Mouse (Mus musculus) forebrain, embryonic 12.5 days (tissue): Measurements from ENCODE around the gene Twf2. TPM values are rescaled to one million over a fixed set of nuclear protein-coding genes. Genes with fewer than 3 reads are reported as not detected.
A peak's percentile ranks its signal among the peaks of the same experiment; 100 is the strongest.

ENCODE experiments used
- ATAC-seq: fragments of 200-750 bp; cut with Nextera tagmentation; 2 replicates; pipeline ENCODE4 v1.8.0; 2017; ENCODE audit warnings: moderate TSS enrichment; ENCODE audit not compliant: low FRiP score
- H3K27ac ChIP-seq: fragments of 300-500 bp; sonication (generic); 2 replicates; pipeline ENCODE4 v1.5.1; 2016; ENCODE audit warnings: mild to moderate bottlenecking
- H3K27me3 ChIP-seq: fragments of 300-500 bp; sonication (generic); 2 replicates; pipeline ENCODE4 v1.6.1; 2016; ENCODE audit warnings: mild to moderate bottlenecking
- H3K36me3 ChIP-seq: fragments of 300-500 bp; sonication (generic); replicated peaks from 2 replicates; pipeline ENCODE4 v1.6.1; 2016; ENCODE audit warnings: mild to moderate bottlenecking
- H3K4me1 ChIP-seq: fragments of 300-500 bp; sonication (generic); 2 replicates; pipeline ENCODE4 v1.6.1; 2016
- H3K4me2 ChIP-seq: fragments of 300-500 bp; sonication (generic); 2 replicates; pipeline ENCODE4 v1.6.1; 2016; ENCODE audit warnings: mild to moderate bottlenecking, moderate library complexity
- H3K4me3 ChIP-seq: fragments of 300-500 bp; sonication (generic); replicated peaks from 2 replicates; pipeline ENCODE4 v1.5.1; 2016; ENCODE audit warnings: mild to moderate bottlenecking
- H3K9ac ChIP-seq: fragments of 300-500 bp; sonication (generic); 2 replicates; pipeline ENCODE4 v1.6.1; 2016; ENCODE audit warnings: mild to moderate bottlenecking
- H3K9me3 ChIP-seq: fragments of 300-500 bp; sonication (generic); 2 replicates; pipeline ENCODE4 v1.6.1; 2016
- WGBS: fragments of 180-500 bp; shearing (Covaris S2); methylation state at CpG from one replicate; pipeline ENCODE4 v1.1.7; 2016; 5-methylcytosine and 5-hydroxymethylcytosine counted together
- polyA plus RNA-seq: library from polyadenylated mRNA; unstranded; fragments of >200 nt; fragmentation: Nextera tagmentation; extraction: Ambion mirVana; gene quantifications from 2 replicates; pipeline ENCODE4 v1.2.1, GENCODE M21; 2016

Gene Twf2
- polyA plus RNA-seq, 1 experiment from 2014 or later = 59.3 TPM

DNA sequence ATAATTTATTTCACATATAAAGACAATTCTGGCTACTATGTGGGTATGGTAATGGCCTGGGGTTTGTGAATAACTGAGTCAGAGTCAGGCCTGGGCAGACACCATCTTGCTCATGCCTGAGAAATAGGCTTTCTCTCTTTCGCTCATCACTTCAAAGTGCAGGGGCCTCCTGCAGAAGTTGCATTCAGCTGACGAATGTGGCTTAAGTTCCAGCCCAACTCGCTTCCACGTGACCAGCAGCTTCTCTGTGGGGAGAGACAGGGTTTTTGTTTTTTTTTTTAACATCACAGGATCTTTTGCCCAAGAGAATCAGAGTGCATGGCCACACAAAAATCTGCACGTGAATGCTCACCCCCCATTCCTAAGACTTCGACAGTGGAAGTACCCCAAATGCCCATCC lies 31.0 kb downstream of the Twf2 start:
- peaks cover 67% of the 10 kb centered on the region for H3K36me3 ChIP-seq
- H3K4me1 ChIP-seq = no peaks in the 10 kb centered on the region
- H3K27ac ChIP-seq = no peak overlapping the region
- no peak overlapping the region for H3K4me2 ChIP-seq
- H3K27me3 ChIP-seq = no peaks in the 10 kb centered on the region
- WGBS = 80% methylated on average over 6 of the region's 6 CpGs
- ATAC-seq = no peak
- H3K9ac ChIP-seq = no peak overlapping the region
- no peaks in the 10 kb centered on the region for H3K9me3 ChIP-seq
- H3K4me3 ChIP-seq = no peak overlapping the region

DNA sequence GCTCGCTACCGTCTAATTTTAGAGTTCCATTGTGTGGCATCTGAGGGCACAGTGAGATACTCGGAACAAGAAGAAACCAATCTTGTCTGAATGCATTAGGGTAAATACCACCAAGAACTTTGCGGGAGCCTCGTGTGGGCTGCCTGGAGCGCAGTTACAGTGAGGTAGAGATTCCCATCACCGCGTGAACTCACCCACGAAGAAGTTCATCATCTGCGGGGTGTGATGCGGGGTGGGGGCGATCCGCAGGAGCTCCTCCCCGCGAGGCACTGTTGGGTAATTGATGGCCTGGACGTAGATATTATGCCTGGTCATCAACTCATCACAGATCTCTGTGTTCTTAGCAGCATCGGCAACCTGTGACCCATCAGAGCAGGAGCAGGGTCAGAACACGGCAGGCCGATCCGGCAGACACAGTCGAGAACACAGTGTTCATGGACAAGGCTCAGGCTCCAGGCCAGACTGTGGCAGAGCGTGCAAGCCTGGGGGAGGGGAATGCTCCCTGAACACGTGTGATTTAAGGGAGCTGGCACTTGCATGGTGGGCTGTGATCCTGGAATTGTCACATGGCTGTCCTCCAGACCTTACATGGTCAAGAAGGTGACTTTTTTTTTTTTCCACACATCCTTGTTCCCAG lies 32.4 kb downstream of the Twf2 start:
- 92% methylated on average over 23 of the region's 23 CpGs for WGBS
- no peak overlapping the region for H3K9ac ChIP-seq
- H3K27me3 ChIP-seq = no peaks in the 10 kb centered on the region
- no peak overlapping the region for H3K4me2 ChIP-seq
- H3K27ac ChIP-seq = no peak overlapping the region
- H3K4me3 ChIP-seq = no peak overlapping the region
- H3K9me3 ChIP-seq = no peaks in the 10 kb centered on the region
- H3K4me1 ChIP-seq = no peaks in the 10 kb centered on the region
- ATAC-seq = no peak
- H3K36me3 ChIP-seq = peaks cover 81% of the 10 kb centered on the region

DNA sequence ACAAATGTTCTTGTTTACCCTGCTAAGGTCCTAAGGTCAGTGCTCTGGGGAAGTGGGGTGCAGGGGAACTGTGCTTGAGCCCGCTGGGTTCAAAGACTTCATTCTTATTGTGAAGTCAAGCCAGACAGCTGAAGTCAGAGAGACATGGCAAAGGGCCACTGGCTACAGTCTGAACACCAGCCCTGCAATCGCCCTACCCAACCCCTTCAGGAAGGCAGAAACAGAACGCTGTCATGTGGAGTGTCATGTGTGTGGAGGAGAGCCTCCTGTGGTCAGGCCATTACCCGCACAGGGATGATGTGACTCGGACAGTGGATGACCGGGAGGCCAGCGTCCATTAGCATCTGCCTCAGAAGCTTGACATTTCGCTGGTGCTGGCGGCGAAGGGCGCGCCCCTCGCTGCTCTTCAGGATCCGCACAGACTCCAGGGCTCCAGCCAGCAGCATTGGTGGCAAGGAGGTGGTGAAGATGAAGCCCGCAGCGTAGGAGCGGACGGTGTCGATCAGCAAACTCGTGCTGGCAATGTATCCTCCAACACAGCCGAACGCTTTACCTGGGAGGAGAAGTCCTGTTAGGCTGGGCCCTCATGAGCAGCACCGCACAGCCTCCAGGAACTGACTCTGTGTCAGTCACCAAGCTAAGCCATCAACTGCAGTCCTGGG lies 33.4 kb downstream of the Twf2 start:
- no peaks in the 10 kb centered on the region for H3K9me3 ChIP-seq
- H3K4me1 ChIP-seq = no peaks in the 10 kb centered on the region
- no peak for ATAC-seq
- no peak overlapping the region for H3K4me2 ChIP-seq
- no peaks in the 10 kb centered on the region for H3K27me3 ChIP-seq
- no peak overlapping the region for H3K9ac ChIP-seq
- 94% methylated on average over 23 of the region's 23 CpGs for WGBS
- H3K27ac ChIP-seq = no peak overlapping the region
- H3K4me3 ChIP-seq = no peak overlapping the region
- H3K36me3 ChIP-seq = peaks cover 90% of the 10 kb centered on the region

DNA sequence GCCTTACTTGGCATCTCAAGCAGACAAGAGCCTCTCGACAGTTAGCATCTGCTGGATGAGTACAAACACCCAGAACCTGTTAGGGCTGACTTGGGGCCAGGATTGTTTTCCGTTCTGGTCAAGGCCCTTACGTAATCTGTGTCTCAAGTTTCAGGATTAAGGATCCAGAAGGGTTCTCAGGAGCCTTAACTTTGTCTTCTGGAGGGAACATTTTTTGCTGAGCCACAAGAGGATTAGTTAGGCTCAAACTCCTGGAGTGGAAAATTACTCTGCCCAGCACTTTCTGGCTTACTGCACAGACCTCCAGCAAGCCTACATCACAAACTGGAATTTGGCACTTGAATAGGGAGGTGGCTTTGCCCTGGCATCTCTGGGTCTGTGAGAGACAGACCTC lies 33.9 kb downstream of the Twf2 start:
- Histone ChIP-seq H3K27ac (no peak overlapping the region), H3K4me2 (no peak overlapping the region), H3K36me3 (peaks cover 95% of the 10 kb centered on the region), H3K27me3 (no peaks in the 10 kb centered on the region), H3K4me1 (no peaks in the 10 kb centered on the region), H3K4me3 (no peak overlapping the region), H3K9ac (no peak overlapping the region), H3K9me3 (no peaks in the 10 kb centered on the region)
- 82% methylated on average over 3 of the region's 3 CpGs for WGBS
- ATAC-seq = no peak

DNA sequence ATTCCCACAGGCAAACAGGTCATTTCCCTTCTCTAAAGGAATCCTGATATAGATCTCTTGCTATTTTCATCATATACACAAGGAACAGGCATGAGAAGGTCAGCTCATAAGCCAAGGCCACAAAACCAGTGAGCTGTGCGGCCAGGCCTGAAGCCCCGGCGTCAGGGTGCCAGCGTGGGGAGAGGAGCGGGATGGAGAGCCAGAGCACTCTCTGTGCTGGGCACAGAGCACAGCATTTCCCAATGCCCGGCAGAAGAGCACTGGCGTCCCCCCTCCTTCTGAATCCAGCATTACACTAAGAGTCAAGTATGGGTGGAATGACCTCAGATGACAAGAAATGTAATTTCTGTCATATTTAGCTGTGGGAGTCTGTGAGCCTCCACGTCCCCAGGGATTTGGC lies 34.5 kb downstream of the Twf2 start:
- H3K9me3 ChIP-seq = no peaks in the 10 kb centered on the region
- no peak for ATAC-seq

GRCm38 (mm10) chr9:106237878-106238277 lies 35.0 kb downstream of the Twf2 start:
- Histone ChIP-seq H3K4me2 (no peak overlapping the region), H3K9me3 (no peaks in the 10 kb centered on the region), H3K36me3 (peaks cover 98% of the 10 kb centered on the region), H3K4me1 (no peaks in the 10 kb centered on the region), H3K9ac (no peak overlapping the region), H3K27me3 (no peaks in the 10 kb centered on the region), H3K27ac (no peak overlapping the region), H3K4me3 (no peak overlapping the region)
- ATAC-seq = no peak
- 93% methylated on average over 10 of the region's 10 CpGs for WGBS

More for the DNA sequence above, 34.5 kb downstream of the Twf2 start:
- 91% methylated on average over 8 of the region's 8 CpGs for WGBS
- no peaks in the 10 kb centered on the region for H3K4me1 ChIP-seq
- no peak overlapping the region for H3K9ac ChIP-seq
- H3K27ac ChIP-seq = no peak overlapping the region
- H3K4me3 ChIP-seq = no peak overlapping the region
- H3K27me3 ChIP-seq = no peaks in the 10 kb centered on the region
- H3K4me2 ChIP-seq = no peak overlapping the region
- H3K36me3 ChIP-seq = peaks cover 98% of the 10 kb centered on the region

DNA sequence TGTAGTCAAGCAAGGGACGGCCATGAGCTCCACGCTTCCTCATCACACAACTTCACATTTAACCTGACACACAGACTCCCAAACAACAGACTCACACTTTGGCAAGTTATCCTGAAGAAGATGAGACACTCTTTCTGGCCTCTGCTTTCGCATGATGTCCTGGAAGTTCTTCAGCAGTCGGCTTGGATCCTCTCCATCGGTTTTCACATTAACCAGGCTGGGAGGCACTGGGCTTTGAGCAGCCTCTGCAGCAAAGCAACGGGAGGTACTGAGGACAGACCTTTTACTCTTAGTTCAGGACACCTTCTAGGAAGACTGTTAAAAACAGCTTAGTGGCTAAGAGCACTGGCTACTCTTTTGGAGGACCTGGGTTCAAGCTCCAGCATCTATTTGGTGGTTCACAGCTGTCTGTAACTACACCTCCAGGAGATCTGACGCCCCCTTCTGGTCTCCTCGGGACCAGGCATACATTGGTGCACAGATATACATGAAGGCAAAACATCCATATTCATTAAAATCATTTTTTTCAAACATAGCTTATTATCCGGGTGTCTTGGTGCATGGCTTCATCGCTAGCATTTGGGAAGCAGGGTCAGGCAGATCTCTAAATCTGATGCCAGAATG lies 38.7 kb downstream of the Twf2 start:
- Histone ChIP-seq H3K9me3 (no peaks in the 10 kb centered on the region), H3K9ac (no peak overlapping the region), H3K27ac (no peak overlapping the region), H3K36me3 (peaks cover 69% of the 10 kb centered on the region), H3K4me2 (no peak overlapping the region), H3K4me1 (peaks cover 8% of the 10 kb centered on the region), H3K27me3 (no peaks in the 10 kb centered on the region), H3K4me3 (no peak overlapping the region)
- WGBS = 88% methylated on average over 10 of the region's 10 CpGs
- no peak for ATAC-seq

GRCm38 (mm10) chr9:106242813-106243488 lies 40.0 kb downstream of the Twf2 start:
- no peak overlapping the region for H3K9ac ChIP-seq
- H3K4me2 ChIP-seq = no peak overlapping the region
- no peaks in the 10 kb centered on the region for H3K9me3 ChIP-seq
- peaks cover 56% of the 10 kb centered on the region for H3K36me3 ChIP-seq
- 0 out of 2 replicates have a peak overlapping the region, but pooled peaks have one; percentile 6 for H3K27ac ChIP-seq
- H3K27me3 ChIP-seq = no peaks in the 10 kb centered on the region
- 83% methylated on average over 19 of the region's 19 CpGs for WGBS
- no peak overlapping the region for H3K4me3 ChIP-seq
- peaks cover 16% of the 10 kb centered on the region for H3K4me1 ChIP-seq
- no peak for ATAC-seq

DNA sequence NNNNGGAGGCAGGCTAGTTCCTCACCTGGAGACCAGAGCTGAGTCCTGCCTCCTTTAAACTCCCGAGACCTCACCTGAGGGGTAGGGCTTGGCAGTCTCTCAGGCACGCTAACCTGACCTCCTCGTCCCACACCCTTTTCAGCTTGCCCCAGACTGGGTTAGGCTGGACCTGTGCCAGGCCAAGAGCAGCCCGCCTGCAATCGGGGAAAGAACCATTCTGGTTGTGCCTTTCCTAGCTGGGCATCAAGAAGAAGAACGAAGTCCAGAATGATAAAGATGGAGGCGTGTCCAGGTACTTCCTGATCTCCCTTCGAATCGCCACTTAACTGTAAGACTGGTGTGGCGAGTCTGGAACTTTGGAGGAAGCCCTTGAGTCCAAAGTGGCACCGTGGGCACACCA lies 46.6 kb downstream of the Twf2 start:
- no peak overlapping the region for H3K4me3 ChIP-seq
- no peak overlapping the region for H3K9ac ChIP-seq
- H3K36me3 ChIP-seq = 0 out of 2 replicates have a peak, but pooled peaks cover 3% of the 10 kb centered on the region
- H3K4me1 ChIP-seq = peaks cover 23% of the 10 kb centered on the region
- WGBS = 92% methylated on average over 11 of the region's 11 CpGs
- H3K27ac ChIP-seq = no peak overlapping the region
- no peak for ATAC-seq
- H3K27me3 ChIP-seq = no peaks in the 10 kb centered on the region
- no peaks in the 10 kb centered on the region for H3K9me3 ChIP-seq
- no peak overlapping the region for H3K4me2 ChIP-seq

GRCm38 (mm10) chr9:106250245-106250644 lies 47.3 kb downstream of the Twf2 start:
- Histone ChIP-seq H3K36me3 (no peaks in the 10 kb centered on the region), H3K27ac (no peak overlapping the region), H3K27me3 (no peaks in the 10 kb centered on the region), H3K9ac (no peak overlapping the region), H3K4me2 (no peak overlapping the region), H3K4me3 (no peak overlapping the region), H3K9me3 (no peaks in the 10 kb centered on the region), H3K4me1 (peaks cover 23% of the 10 kb centered on the region)
- 69% methylated on average over 4 of the region's 4 CpGs for WGBS
- ATAC-seq = no peak

DNA sequence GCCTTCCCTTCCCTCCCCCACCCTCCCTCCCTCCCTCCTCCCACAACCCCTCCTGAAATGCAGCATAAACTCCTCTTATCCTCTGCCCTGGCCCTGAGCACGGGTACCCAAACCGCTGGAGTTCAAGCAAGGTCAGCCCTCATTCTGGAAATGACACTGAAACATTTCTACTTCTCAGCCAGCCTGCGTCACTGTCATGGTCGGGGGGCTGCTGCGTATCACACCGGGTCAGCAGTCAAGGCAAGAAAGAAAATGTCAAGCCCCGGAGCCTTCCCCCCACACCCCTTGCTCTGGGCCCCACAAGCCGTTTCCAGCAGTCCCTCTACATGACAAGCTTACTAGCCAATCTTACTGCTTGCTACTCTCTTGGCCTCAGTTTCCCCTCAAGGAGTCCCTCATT lies 48.2 kb downstream of the Twf2 start:
- Histone ChIP-seq H3K36me3 (no peaks in the 10 kb centered on the region), H3K4me1 (peaks cover 21% of the 10 kb centered on the region), H3K27me3 (no peaks in the 10 kb centered on the region), H3K9ac (no peak overlapping the region), H3K4me3 (no peak overlapping the region), H3K4me2 (no peak overlapping the region), H3K9me3 (no peaks in the 10 kb centered on the region), H3K27ac (no peak overlapping the region)
- WGBS = 80% methylated on average over 8 of the region's 8 CpGs
- no peak for ATAC-seq

DNA sequence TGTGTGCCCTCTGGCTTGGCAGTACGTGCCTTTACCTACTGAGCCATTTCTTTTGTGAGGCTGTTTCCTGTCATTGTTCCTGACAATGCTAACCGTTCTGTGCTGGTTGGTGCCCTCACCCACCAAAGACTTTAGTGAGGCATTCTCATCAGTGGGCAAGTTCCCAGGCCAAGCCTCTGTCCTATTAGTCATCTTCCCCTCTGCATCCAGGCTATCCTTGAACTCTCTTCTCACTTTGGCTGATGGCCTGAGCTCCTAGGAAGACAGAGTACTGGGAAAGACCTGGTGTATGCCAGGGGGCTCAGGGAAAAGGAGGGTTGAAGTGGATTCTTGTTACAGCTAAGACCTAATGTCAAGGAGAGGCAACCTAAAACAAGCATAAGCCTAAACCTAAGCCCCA lies 51.1 kb downstream of the Twf2 start:
- Histone ChIP-seq H3K4me2 (no peak overlapping the region), H3K4me3 (no peak overlapping the region), H3K9me3 (no peaks in the 10 kb centered on the region), H3K27me3 (no peaks in the 10 kb centered on the region), H3K4me1 (no peaks in the 10 kb centered on the region), H3K9ac (no peak overlapping the region), H3K27ac (no peak overlapping the region), H3K36me3 (no peaks in the 10 kb centered on the region)
- 80% methylated on average over 1 of the region's 2 CpGs for WGBS
- ATAC-seq = no peak
